Mouse (Mus musculus): Measurements from ENCODE around the gene Palmd. TPM values are rescaled to one million over a fixed set of nuclear protein-coding genes. Genes with fewer than 3 reads are reported as not detected.
A peak's percentile ranks its signal among the peaks of the same experiment; 100 is the strongest.

Gene Palmd
- polyA plus RNA-seq, 1 experiment from 2014 or later, result 8.2 TPM

GRCm38 (mm10) chr3:116933158-116933557, 35.6 kb downstream of the Palmd start:
- H3K36me3 ChIP-seq, result no peaks in the 10 kb centered on the region
- H3K4me1 ChIP-seq, result no peaks in the 10 kb centered on the region
- H3K9ac ChIP-seq, result no peak overlapping the region
- no peaks in the 10 kb centered on the region for H3K27me3 ChIP-seq
- no peak overlapping the region for H3K4me3 ChIP-seq
- no peak overlapping the region for H3K27ac ChIP-seq
- no peak for ATAC-seq (ENCODE audit: insufficient number of reproducible peaks, insufficient read depth, low FRiP score, low TSS enrichment, low read depth)
- H3K4me2 ChIP-seq, result no peak overlapping the region
- WGBS, result 87% methylated on average over 1 of the region's 1 CpGs
- H3K9me3 ChIP-seq, result peaks cover under 1% of the 10 kb centered on the region; the same call in 1 of the 2 replicates

- no peak overlapping the region for H3K27ac ChIP-seq
- no peak overlapping the region for H3K9ac ChIP-seq
- H3K4me3 ChIP-seq, result no peak overlapping the region
- no peaks in the 10 kb centered on the region for H3K36me3 ChIP-seq
- ATAC-seq (ENCODE audit: insufficient number of reproducible peaks, insufficient read depth, low FRiP score, low TSS enrichment, low read depth), result no peak
- H3K4me1 ChIP-seq, result no peaks in the 10 kb centered on the region
- no peak overlapping the region for H3K4me2 ChIP-seq
- no peaks in the 10 kb centered on the region for H3K9me3 ChIP-seq
- no peaks in the 10 kb centered on the region for H3K27me3 ChIP-seq
- WGBS, result 78% methylated on average over 4 of the region's 4 CpGs
Observed at GRCm38 (mm10) chr3:116928994-116929393, 39.8 kb downstream of the Palmd start.

- H3K36me3 ChIP-seq, result no peaks in the 10 kb centered on the region
- no peak for ATAC-seq (ENCODE audit: insufficient number of reproducible peaks, insufficient read depth, low FRiP score, low TSS enrichment, low read depth)
- no peaks in the 10 kb centered on the region for H3K9me3 ChIP-seq
- H3K4me1 ChIP-seq, result no peaks in the 10 kb centered on the region
- H3K27ac ChIP-seq, result no peak overlapping the region
- H3K4me2 ChIP-seq, result no peak overlapping the region
- H3K4me3 ChIP-seq, result no peak overlapping the region
- 94% methylated on average over 12 of the region's 12 CpGs for WGBS
- H3K9ac ChIP-seq, result no peak overlapping the region
- H3K27me3 ChIP-seq, result no peaks in the 10 kb centered on the region
Observed at GRCm38 (mm10) chr3:116923042-116923441, 45.7 kb downstream of the Palmd start.

- Histone ChIP-seq H3K4me1 (no peaks in the 10 kb centered on the region), H3K27ac (no peak overlapping the region), H3K4me3 (no peak overlapping the region), H3K36me3 (no peaks in the 10 kb centered on the region), H3K4me2 (no peak overlapping the region), H3K27me3 (no peaks in the 10 kb centered on the region), H3K9ac (no peak overlapping the region), H3K9me3 (no peaks in the 10 kb centered on the region)
- WGBS, result 83% methylated on average over 3 of the region's 3 CpGs
- ATAC-seq (ENCODE audit: insufficient number of reproducible peaks, insufficient read depth, low FRiP score, low TSS enrichment, low read depth), result no peak
Observed at GRCm38 (mm10) chr3:116921535-116921934, 47.3 kb downstream of the Palmd start.

- Histone ChIP-seq H3K9ac (no peak overlapping the region), H3K4me2 (no peak overlapping the region), H3K4me1 (no peaks in the 10 kb centered on the region), H3K27me3 (no peaks in the 10 kb centered on the region), H3K4me3 (no peak overlapping the region), H3K27ac (no peak overlapping the region), H3K9me3 (no peaks in the 10 kb centered on the region), H3K36me3 (no peaks in the 10 kb centered on the region)
- 86% methylated on average over 4 of the region's 4 CpGs for WGBS
- no peak for ATAC-seq (ENCODE audit: insufficient number of reproducible peaks, insufficient read depth, low FRiP score, low TSS enrichment, low read depth)
Observed at GRCm38 (mm10) chr3:116917016-116917415, 51.8 kb downstream of the Palmd start.

GRCm38 (mm10) chr3:116914931-116915330, 53.9 kb downstream of the Palmd start:
- Histone ChIP-seq H3K27me3 (no peaks in the 10 kb centered on the region), H3K4me1 (no peaks in the 10 kb centered on the region), H3K4me3 (no peak overlapping the region), H3K36me3 (no peaks in the 10 kb centered on the region), H3K27ac (no peak overlapping the region), H3K4me2 (no peak overlapping the region), H3K9ac (no peak overlapping the region), H3K9me3 (no peaks in the 10 kb centered on the region)
- ATAC-seq (ENCODE audit: insufficient number of reproducible peaks, insufficient read depth, low FRiP score, low TSS enrichment, low read depth), result no peak
- WGBS, result 81% methylated on average over 3 of the region's 3 CpGs

- H3K9ac ChIP-seq, result no peak overlapping the region
- H3K4me3 ChIP-seq, result no peak overlapping the region
- ATAC-seq (ENCODE audit: insufficient number of reproducible peaks, insufficient read depth, low FRiP score, low TSS enrichment, low read depth), result no peak
- no peaks in the 10 kb centered on the region for H3K27me3 ChIP-seq
- H3K4me2 ChIP-seq, result no peak overlapping the region
- H3K27ac ChIP-seq, result no peak overlapping the region
- no peaks in the 10 kb centered on the region for H3K9me3 ChIP-seq
- 86% methylated on average over 6 of the region's 6 CpGs for WGBS
- no peaks in the 10 kb centered on the region for H3K4me1 ChIP-seq
- H3K36me3 ChIP-seq, result no peaks in the 10 kb centered on the region
Observed at GRCm38 (mm10) chr3:116914374-116914773, 54.4 kb downstream of the Palmd start.

- Histone ChIP-seq H3K27me3 (no peaks in the 10 kb centered on the region), H3K4me2 (no peak overlapping the region), H3K27ac (no peak overlapping the region), H3K9ac (no peak overlapping the region), H3K36me3 (no peaks in the 10 kb centered on the region), H3K4me3 (no peak overlapping the region), H3K9me3 (no peaks in the 10 kb centered on the region), H3K4me1 (0 out of 2 replicates have a peak, but pooled peaks cover 4% of the 10 kb centered on the region)
- no peak for ATAC-seq (ENCODE audit: insufficient number of reproducible peaks, insufficient read depth, low FRiP score, low TSS enrichment, low read depth)
- WGBS, result 77% methylated on average over 9 of the region's 9 CpGs
Observed at GRCm38 (mm10) chr3:116906596-116906995, 62.2 kb downstream of the Palmd start.

- Histone ChIP-seq H3K9me3 (no peaks in the 10 kb centered on the region), H3K27ac (no peak overlapping the region), H3K4me1 (0 out of 2 replicates have a peak, but pooled peaks cover 4% of the 10 kb centered on the region), H3K4me3 (peak overlapping the region; percentile 15; the same call in 1 of the 2 replicates), H3K27me3 (no peaks in the 10 kb centered on the region), H3K4me2 (peak overlapping the region; percentile 43), H3K36me3 (no peaks in the 10 kb centered on the region), H3K9ac (0 out of 2 replicates have a peak overlapping the region, but pooled peaks have one; percentile 12)
- ATAC-seq (ENCODE audit: insufficient number of reproducible peaks, insufficient read depth, low FRiP score, low TSS enrichment, low read depth), result peak; percentile 44; the same call in 1 of the 2 replicates
- WGBS, result 52% methylated on average over 16 of the region's 16 CpGs
Observed at GRCm38 (mm10) chr3:116905898-116906297, 62.9 kb downstream of the Palmd start.

GRCm38 (mm10) chr3:116904158-116904557, 64.6 kb downstream of the Palmd start:
- Histone ChIP-seq H3K27me3 (no peaks in the 10 kb centered on the region), H3K36me3 (0 out of 2 replicates have a peak, but pooled peaks cover under 1% of the 10 kb centered on the region), H3K27ac (no peak overlapping the region), H3K9me3 (no peaks in the 10 kb centered on the region), H3K4me2 (no peak overlapping the region), H3K4me3 (no peak overlapping the region), H3K4me1 (0 out of 2 replicates have a peak, but pooled peaks cover 4% of the 10 kb centered on the region), H3K9ac (no peak overlapping the region)
- WGBS, result 23% methylated on average over 6 of the region's 6 CpGs
- no peak for ATAC-seq (ENCODE audit: insufficient number of reproducible peaks, insufficient read depth, low FRiP score, low TSS enrichment, low read depth)

- Histone ChIP-seq H3K36me3 (no peaks in the 10 kb centered on the region; the same call in 1 of the 2 replicates), H3K4me1 (no peaks in the 10 kb centered on the region), H3K4me3 (no peak overlapping the region), H3K9me3 (no peaks in the 10 kb centered on the region), H3K4me2 (no peak overlapping the region), H3K27me3 (no peaks in the 10 kb centered on the region), H3K27ac (no peak overlapping the region), H3K9ac (no peak overlapping the region)
- ATAC-seq (ENCODE audit: insufficient number of reproducible peaks, insufficient read depth, low FRiP score, low TSS enrichment, low read depth), result no peak
- 77% methylated on average over 9 of the region's 9 CpGs for WGBS
Observed at GRCm38 (mm10) chr3:116892872-116893271, 75.9 kb downstream of the Palmd start.

GRCm38 (mm10) chr3:116892206-116892563, 76.6 kb downstream of the Palmd start:
- Histone ChIP-seq H3K4me2 (no peak overlapping the region), H3K9ac (no peak overlapping the region), H3K27ac (no peak overlapping the region), H3K27me3 (no peaks in the 10 kb centered on the region), H3K4me3 (no peak overlapping the region), H3K9me3 (no peaks in the 10 kb centered on the region), H3K4me1 (no peaks in the 10 kb centered on the region), H3K36me3 (no peaks in the 10 kb centered on the region; the same call in 1 of the 2 replicates)
- WGBS, result 91% methylated on average over 6 of the region's 6 CpGs
- no peak for ATAC-seq (ENCODE audit: insufficient number of reproducible peaks, insufficient read depth, low FRiP score, low TSS enrichment, low read depth)

All from embryonic facial prominence, embryonic 13.5 days (tissue).